Mouse (Mus musculus) myocyte (in vitro differentiated cells): ENCODE results near the gene Khdc3. TPM values are rescaled to one million over a fixed set of nuclear protein-coding genes. Genes with fewer than 3 reads are reported as not detected.

ENCODE experiments used
- H3K27me3 ChIP-seq: one replicate; pipeline ENCODE4 v1.6.1; 2011; ENCODE audit not compliant: control insufficient read depth, insufficient read depth, insufficient read length
- H3K36me3 ChIP-seq: one replicate; pipeline ENCODE4 v1.6.1; 2011; ENCODE audit not compliant: control insufficient read depth, insufficient read depth
- H3K4me2 ChIP-seq: one replicate; pipeline ENCODE4 v1.6.1; 2011; ENCODE audit warnings: low read depth, control low read depth
- H3K4me3 ChIP-seq: one replicate; pipeline ENCODE4 v1.5.1; 2011; ENCODE audit warnings: mild to moderate bottlenecking, control low read depth, moderate library complexity
- H3K79me2 ChIP-seq: one replicate; pipeline ENCODE4 v1.6.1; 2011; ENCODE audit not compliant: control insufficient read depth, insufficient read depth
- H3ac ChIP-seq: one replicate; pipeline ENCODE4 v1.6.1; 2011; ENCODE audit not compliant: control insufficient read depth, insufficient read length
- CEBPB ChIP-seq: IDR thresholded peaks from 2 replicates; pipeline ENCODE4 v1.6.1; 2011; ENCODE audit warnings: mild to moderate bottlenecking, moderate library complexity; ENCODE audit not compliant: poor library complexity, insufficient read depth, severe bottlenecking
- E2F4 ChIP-seq: IDR thresholded peaks from one replicate; pipeline ENCODE4 v1.6.1; 2011; ENCODE audit warnings: mild to moderate bottlenecking, control low read depth, moderate library complexity; ENCODE audit not compliant: insufficient read depth
- MAX ChIP-seq: IDR thresholded peaks from one replicate; pipeline ENCODE4 v1.6.1; 2011; ENCODE audit warnings: low read depth, mild to moderate bottlenecking, control low read depth
- MYOD1 ChIP-seq, 3 experiments: IDR thresholded peaks; one replicate each; pipeline ENCODE4 v1.6.1; 2011; ENCODE audit warnings: control low read depth in 2 of 3, low read depth in 2 of 3, mild to moderate bottlenecking in 2 of 3, moderate library complexity in 1 of 3; ENCODE audit not compliant: insufficient read length in 2 of 3, control insufficient read depth in 1 of 3
- MYOG ChIP-seq, 3 experiments: IDR thresholded peaks; one replicate each; pipeline ENCODE4 v1.6.1; 2011; ENCODE audit warnings: control low read depth in 2 of 3, low read depth in 2 of 3, mild to moderate bottlenecking in 2 of 3; ENCODE audit not compliant: insufficient read length in 2 of 3, control insufficient read depth in 1 of 3, insufficient read depth in 1 of 3
- POLR2A ChIP-seq: IDR thresholded peaks from one replicate; pipeline ENCODE4 v1.6.1; 2011; ENCODE audit warnings: low read depth, mild to moderate bottlenecking, control low read depth, moderate library complexity; ENCODE audit not compliant: insufficient read length
- POLR2AphosphoS2 ChIP-seq: IDR thresholded peaks from one replicate; pipeline ENCODE4 v1.6.1; 2011; ENCODE audit warnings: low read depth, control low read depth; ENCODE audit not compliant: insufficient read length
- REST ChIP-seq: IDR thresholded peaks from one replicate; pipeline ENCODE4 v1.6.1; 2011; ENCODE audit warnings: mild to moderate bottlenecking, control low read depth, moderate library complexity; ENCODE audit not compliant: insufficient read depth, insufficient read length
- SRF ChIP-seq: IDR thresholded peaks from one replicate; pipeline ENCODE4 v1.6.1; 2011; ENCODE audit warnings: low read depth; ENCODE audit not compliant: control insufficient read depth, insufficient read length
- TCF12 ChIP-seq: IDR thresholded peaks from one replicate; pipeline ENCODE4 v1.6.1; 2011; ENCODE audit warnings: mild to moderate bottlenecking, control low read depth; ENCODE audit not compliant: poor library complexity, insufficient read depth, severe bottlenecking
- TCF3 ChIP-seq: IDR thresholded peaks from one replicate; pipeline ENCODE4 v1.6.1; 2011; ENCODE audit warnings: low read depth, control low read depth; ENCODE audit not compliant: insufficient read length
- USF1 ChIP-seq: IDR thresholded peaks from one replicate; pipeline ENCODE4 v1.6.1; 2011; ENCODE audit warnings: low read depth, mild to moderate bottlenecking, control low read depth, moderate library complexity
- polyA plus RNA-seq: library from polyadenylated mRNA; unstranded; fragments of >200 nt; fragmentation: generic; extraction: Trizol; gene quantifications from one replicate; pipeline ENCODE4 v1.2.1, GENCODE M21; 2012; ENCODE audit warnings: missing spikeins

Gene Khdc3
- polyA plus RNA-seq, 1 experiment = not detected

GRCm38 (mm10) chr9:73085845-73086244 lies 15.8 kb upstream of the Khdc3 start:
- TF ChIP-seq MYOD1 (IDR thresholded peaks at IDR 0.05; ENCODE audit: control insufficient read depth in 1 of 3, insufficient read length in 2 of 3, low read depth in 2 of 3) (no peak), USF1 (no peak), TCF3 (no peak), POLR2A (no peak), REST (no peak), MYOG (IDR thresholded peaks at IDR 0.05; ENCODE audit: control insufficient read depth in 1 of 3, insufficient read depth in 1 of 3, insufficient read length in 2 of 3, low read depth in 2 of 3) (no peak)
- no peak overlapping the region for H3K4me3 ChIP-seq

GRCm38 (mm10) chr9:73087121-73087520 lies 14.5 kb upstream of the Khdc3 start:
- no peak for TF ChIP-seq CEBPB
- no peak for TF ChIP-seq E2F4
- TF ChIP-seq POLR2AphosphoS2 = no peak
- no peak for TF ChIP-seq SRF
- no peak for TF ChIP-seq TCF12
- TF ChIP-seq MYOD1 (IDR thresholded peaks at IDR 0.05; ENCODE audit: control insufficient read depth in 1 of 3, insufficient read length in 2 of 3, low read depth in 2 of 3) = no peak
- no peak for TF ChIP-seq USF1
- TF ChIP-seq MAX = no peak
- no peaks in the 10 kb centered on the region for H3K36me3 ChIP-seq
- no peak overlapping the region for H3ac ChIP-seq
- peaks cover 13% of the 10 kb centered on the region for H3K27me3 ChIP-seq
- no peak overlapping the region for H3K4me2 ChIP-seq
- H3K79me2 ChIP-seq = no peaks in the 10 kb centered on the region
- no peak overlapping the region for H3K4me3 ChIP-seq

More at GRCm38 (mm10) chr9:73085845-73086244, 15.8 kb upstream of the Khdc3 start:
- Histone ChIP-seq H3K27me3 (peaks cover 13% of the 10 kb centered on the region), H3K79me2 (no peaks in the 10 kb centered on the region), H3K36me3 (no peaks in the 10 kb centered on the region), H3K4me2 (no peak overlapping the region), H3ac (no peak overlapping the region)

GRCm38 (mm10) chr9:73087581-73087980 lies 14.1 kb upstream of the Khdc3 start:
- no peak overlapping the region for H3K4me2 ChIP-seq
- no peaks in the 10 kb centered on the region for H3K36me3 ChIP-seq
- no peak for TF ChIP-seq MAX
- TF ChIP-seq TCF12 = no peak
- no peak for TF ChIP-seq POLR2A
- no peak for TF ChIP-seq REST
- TF ChIP-seq MYOD1 (IDR thresholded peaks at IDR 0.05; ENCODE audit: control insufficient read depth in 1 of 3, insufficient read length in 2 of 3, low read depth in 2 of 3) = no peak
- no peak for TF ChIP-seq POLR2AphosphoS2
- no peak for TF ChIP-seq USF1
- no peak for TF ChIP-seq E2F4
- TF ChIP-seq TCF3 = no peak
- no peak for TF ChIP-seq CEBPB
- no peak for TF ChIP-seq MYOG (IDR thresholded peaks at IDR 0.05; ENCODE audit: control insufficient read depth in 1 of 3, insufficient read depth in 1 of 3, insufficient read length in 2 of 3, low read depth in 2 of 3)
- no peak for TF ChIP-seq SRF
- peaks cover 14% of the 10 kb centered on the region for H3K27me3 ChIP-seq
- no peak overlapping the region for H3K4me3 ChIP-seq
- no peak overlapping the region for H3ac ChIP-seq
- H3K79me2 ChIP-seq = no peaks in the 10 kb centered on the region

- TF ChIP-seq MYOD1 (IDR thresholded peaks at IDR 0.05; ENCODE audit: control insufficient read depth in 1 of 3, insufficient read length in 2 of 3, low read depth in 2 of 3) = no peak
- no peak for TF ChIP-seq REST
- no peak for TF ChIP-seq TCF12
- TF ChIP-seq POLR2AphosphoS2 = no peak
- no peak for TF ChIP-seq USF1
- TF ChIP-seq POLR2A = no peak
- no peak for TF ChIP-seq SRF
- no peak for TF ChIP-seq TCF3
- no peak for TF ChIP-seq E2F4
- no peak for TF ChIP-seq CEBPB
- H3K79me2 ChIP-seq = no peaks in the 10 kb centered on the region
- H3K36me3 ChIP-seq = no peaks in the 10 kb centered on the region
- peaks cover 22% of the 10 kb centered on the region for H3K27me3 ChIP-seq
- H3K4me2 ChIP-seq = no peak overlapping the region
- no peak overlapping the region for H3K4me3 ChIP-seq
- H3ac ChIP-seq = no peak overlapping the region
Observed at GRCm38 (mm10) chr9:73089222-73089920, 12.3 kb upstream of the Khdc3 start.

- H3K27me3 ChIP-seq = peaks cover 29% of the 10 kb centered on the region
- no peak overlapping the region for H3K4me3 ChIP-seq
- TF ChIP-seq REST (no peak), MAX (no peak), USF1 (no peak), SRF (no peak), TCF12 (no peak), MYOG (IDR thresholded peaks at IDR 0.05; ENCODE audit: control insufficient read depth in 1 of 3, insufficient read depth in 1 of 3, insufficient read length in 2 of 3, low read depth in 2 of 3) (no peak)
- no peak overlapping the region for H3ac ChIP-seq
- H3K79me2 ChIP-seq = no peaks in the 10 kb centered on the region
- H3K4me2 ChIP-seq = no peak overlapping the region
- no peaks in the 10 kb centered on the region for H3K36me3 ChIP-seq
Observed at GRCm38 (mm10) chr9:73090121-73090520, 11.5 kb upstream of the Khdc3 start.
